18 mouse cellular contexts compared by ENCODE assay signal in the genomic region with DNA sequence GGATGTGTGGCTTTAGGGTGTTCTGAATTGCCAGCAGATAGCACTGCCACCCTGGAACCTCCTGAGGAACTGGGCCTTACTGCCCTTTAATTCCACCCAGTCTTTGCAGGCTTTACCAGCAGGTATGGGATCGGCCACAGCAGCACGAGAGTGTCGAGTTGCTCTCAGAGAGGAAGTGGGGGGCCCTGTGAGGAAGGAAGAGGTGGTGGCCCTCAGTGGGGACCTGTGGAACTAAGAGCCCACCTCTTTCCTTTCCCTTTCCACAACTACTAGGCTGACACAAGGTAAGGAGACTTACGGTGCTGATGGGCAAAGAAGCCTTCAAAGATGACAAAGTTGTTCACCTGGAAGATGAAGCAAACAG. TPM values are rescaled to one million over a fixed set of nuclear protein-coding genes. Genes with fewer than 3 reads are reported as not detected.
DNase-seq lines count a peak whose midpoint lies in the region; ATAC-seq and TF ChIP-seq lines count a peak whose summit lies in the region.
"Had no signal": no experiment of that assay in that cellular context is flagged by ENCODE, and none has a peak within 500 bp of the region (broad histone marks: within the 10 kb centered on the region; RNA-seq: fewer than 3 reads in every experiment).

No protein-coding gene starts in this region.

- H3K4me1 ChIP-seq in heart, embryonic 12.5 days (replicated peaks), result peaks cover 18% of the 10 kb centered on the region
- peaks cover 17% of the 10 kb centered on the region for H3K4me1 ChIP-seq in limb, embryonic 15.5 days
- peaks cover 7% of the 10 kb centered on the region for H3K4me1 ChIP-seq in limb, embryonic 10.5 days
- H3K4me1 ChIP-seq in MEL (ENCODE audit: control insufficient read depth in 1 of 2, insufficient read depth in 2 of 2, low read length in 2 of 2), result peaks cover 4 to 24% of the 10 kb centered on the region in 2 experiments; a peak in 3 of 4 replicates
- peaks cover under 1% of the 10 kb centered on the region; the same call in 1 of the 2 replicates for H3K4me1 ChIP-seq in liver, postnatal 0 days (ENCODE audit: insufficient read depth)

- WGBS in heart, embryonic 12.5 days, result 76% methylated on average over 4 of the region's 4 CpGs
- WGBS in limb, embryonic 15.5 days, result 82% methylated on average over 4 of the region's 4 CpGs
- WGBS in limb, embryonic 10.5 days, result 85% methylated on average over 4 of the region's 4 CpGs
- WGBS in liver, postnatal 0 days (ENCODE audit: insufficient replicate concordance), result 37% methylated on average over 4 of the region's 4 CpGs

- no peaks in the 10 kb centered on the region for H3K9me3 ChIP-seq in heart, embryonic 12.5 days (replicated peaks)
- no peaks in the 10 kb centered on the region for H3K9me3 ChIP-seq in limb, embryonic 15.5 days
- no peaks in the 10 kb centered on the region for H3K9me3 ChIP-seq in limb, embryonic 10.5 days (replicated peaks)
- no peaks in the 10 kb centered on the region for H3K9me3 ChIP-seq in MEL (replicated peaks; ENCODE audit: insufficient read depth, low read length)
- no peaks in the 10 kb centered on the region for H3K9me3 ChIP-seq in liver, postnatal 0 days (ENCODE audit: low read length)
- H3K9me3 ChIP-seq: embryonic facial prominence, embryonic 12.5 days; midbrain, embryonic 13.5 days had no signal

- no peak for TF ChIP-seq RAD21 in MEL (IDR thresholded peaks at IDR 0.05; ENCODE audit: low read depth, low read length)

- no peak overlapping the region for H3K4me3 ChIP-seq in heart, embryonic 12.5 days
- no peak overlapping the region for H3K4me3 ChIP-seq in limb, embryonic 15.5 days
- H3K4me3 ChIP-seq in limb, embryonic 10.5 days, result no peak overlapping the region
- no peak overlapping the region for H3K4me3 ChIP-seq in MEL (ENCODE audit: control insufficient read depth in 1 of 2, insufficient read depth in 1 of 2, low read depth in 2 of 2, low read length in 2 of 2)
- no peak overlapping the region for H3K4me3 ChIP-seq in liver, postnatal 0 days (ENCODE audit: low read depth, low read length)
- H3K4me3 ChIP-seq: embryonic facial prominence, embryonic 12.5 days; midbrain, embryonic 13.5 days had no signal

- DNase-seq in heart, postnatal 10 days, result no peak
- no peak for DNase-seq in limb, embryonic 10.5 days (ENCODE audit: low spot score)
- DNase-seq in MEL (ENCODE audit: low read depth, low spot score), result peak; percentile 11
- no peak for DNase-seq in liver, postnatal 0 days
- no peak for DNase-seq in adrenal gland, adult 18-20 months (ENCODE audit: low spot score in 2 of 2)
- no peak for DNase-seq in ovary, postnatal 10 days (ENCODE audit: low spot score)
- DNase-seq: adrenal gland, postnatal 25 days; B cell, adult 2 months; cerebellum, postnatal 10 days; left cerebral cortex, postnatal 4 days; right cerebral cortex, adult 18-20 months had no signal

- H3K27ac ChIP-seq in heart, embryonic 12.5 days (ENCODE audit: poor library complexity, severe bottlenecking), result peak overlapping the region; percentile 30; the same call in 1 of the 2 replicates
- H3K27ac ChIP-seq in limb, embryonic 15.5 days, result peak overlapping the region; percentile 54
- H3K27ac ChIP-seq in limb, embryonic 10.5 days, result no peak overlapping the region
- H3K27ac ChIP-seq in MEL (ENCODE audit: control insufficient read depth, low read depth, low read length), result no peak overlapping the region
- 0 out of 2 replicates have a peak overlapping the region, but pooled peaks have one; percentile 8 for H3K27ac ChIP-seq in liver, postnatal 0 days (ENCODE audit: low read depth)
- H3K27ac ChIP-seq: embryonic facial prominence, embryonic 12.5 days; midbrain, embryonic 13.5 days had no signal

- no peak overlapping the region for H3K9ac ChIP-seq in heart, embryonic 12.5 days
- H3K9ac ChIP-seq in limb, embryonic 15.5 days, result no peak overlapping the region
- no peak overlapping the region for H3K9ac ChIP-seq in MEL (ENCODE audit: control insufficient read depth, low read depth, low read length, poor library complexity, severe bottlenecking)
- no peak overlapping the region for H3K9ac ChIP-seq in liver, postnatal 0 days (replicated peaks)
- H3K9ac ChIP-seq: embryonic facial prominence, embryonic 12.5 days; lung, embryonic 14.5 days; midbrain, embryonic 13.5 days had no signal

- H3K4me2 ChIP-seq in heart, embryonic 12.5 days, result no peak overlapping the region
- no peak overlapping the region for H3K4me2 ChIP-seq in limb, embryonic 15.5 days
- H3K4me2 ChIP-seq in liver, postnatal 0 days (ENCODE audit: low read depth, low read length), result no peak overlapping the region
- H3K4me2 ChIP-seq: embryonic facial prominence, embryonic 12.5 days; lung, embryonic 14.5 days; midbrain, embryonic 13.5 days had no signal

- H3K27me3 ChIP-seq in heart, embryonic 12.5 days (replicated peaks), result no peaks in the 10 kb centered on the region
- no peaks in the 10 kb centered on the region for H3K27me3 ChIP-seq in limb, embryonic 15.5 days
- no peaks in the 10 kb centered on the region for H3K27me3 ChIP-seq in limb, embryonic 10.5 days (ENCODE audit: low read depth, poor library complexity, severe bottlenecking)
- H3K27me3 ChIP-seq in MEL (ENCODE audit: control insufficient read depth in 1 of 2, insufficient read depth in 2 of 2, low read length in 2 of 2), result no peaks in the 10 kb centered on the region
- no peaks in the 10 kb centered on the region for H3K27me3 ChIP-seq in liver, postnatal 0 days (ENCODE audit: insufficient read depth, low read length)
- H3K27me3 ChIP-seq: embryonic facial prominence, embryonic 12.5 days; midbrain, embryonic 13.5 days had no signal

- ATAC-seq in heart, embryonic 12.5 days (ENCODE audit: insufficient number of reproducible peaks, low FRiP score), result no peak
- ATAC-seq in limb, embryonic 15.5 days (ENCODE audit: insufficient number of reproducible peaks, low FRiP score, low TSS enrichment, low read depth), result no peak
- no peak for ATAC-seq in liver, postnatal 0 days
- ATAC-seq: forebrain, embryonic 14.5 days; inflammation-experienced regulatory T-cells, adult 6 months; midbrain, embryonic 13.5 days had no signal

- no peaks in the 10 kb centered on the region for H3K79me2 ChIP-seq in MEL (ENCODE audit: control insufficient read depth, insufficient read depth, low read length, poor library complexity)

- TF ChIP-seq POLR2A in MEL (IDR thresholded peaks at IDR 0.05; ENCODE audit: control insufficient read depth in 1 of 2, insufficient read depth in 1 of 2, low read depth in 1 of 2, low read length in 2 of 2, poor library complexity in 1 of 2), result no peak

- no peak for TF ChIP-seq CTCF in MEL (IDR thresholded peaks at IDR 0.05 in 2 of 3, conservative IDR thresholded peaks at IDR 0.05 in 1 of 3; ENCODE audit: control insufficient read depth in 1 of 3, insufficient read depth in 1 of 3, low read depth in 2 of 3, low read length in 3 of 3, poor library complexity in 1 of 3, severe bottlenecking in 1 of 3)
- no peak for TF ChIP-seq CTCF in liver, postnatal 0 days (IDR thresholded peaks at IDR 0.05; ENCODE audit: low read depth)

- intact Hi-C loops in heart, postnatal 10 days (cut with DNase I), result no loop called here

- H3K36me3 ChIP-seq in heart, embryonic 12.5 days, result peaks cover 68% of the 10 kb centered on the region
- H3K36me3 ChIP-seq in limb, embryonic 15.5 days, result peaks cover 80% of the 10 kb centered on the region
- H3K36me3 ChIP-seq in limb, embryonic 10.5 days, result peaks cover 98% of the 10 kb centered on the region
- peaks cover 1 to 21% of the 10 kb centered on the region in 2 experiments; a peak in 3 of 4 replicates for H3K36me3 ChIP-seq in MEL (ENCODE audit: control insufficient read depth in 1 of 2, insufficient read depth in 2 of 2, low read length in 2 of 2)
- peaks cover 4% of the 10 kb centered on the region for H3K36me3 ChIP-seq in liver, postnatal 0 days (replicated peaks; ENCODE audit: insufficient read depth, low read length)

- no peak for TF ChIP-seq EP300 in MEL (IDR thresholded peaks at IDR 0.05; ENCODE audit: low read depth in 1 of 2, low read length in 2 of 2)
- TF ChIP-seq EP300 in liver, postnatal 0 days (IDR thresholded peaks at IDR 0.05; ENCODE audit: low read depth), result no peak

RNA-seq across cellular contexts. Expression of a gene that starts 5.9 kb away (rescaled TPM):
- polyA plus RNA-seq in heart, embryonic 12.5 days (2016; fragmentation: Nextera tagmentation; extraction: Ambion mirVana), result 56.0 and 56.4 TPM in 2 replicates
- 10 to 100 TPM; 12.1 to 16.3 TPM for total RNA-seq in heart, postnatal 10 days (2021)
- polyA plus RNA-seq in limb, embryonic 15.5 days (2015; fragmentation: Nextera tagmentation; extraction: Ambion mirVana), result 58.9 and 59.1 TPM in 2 replicates
- 104 and 131 TPM in 2 replicates for polyA plus RNA-seq in limb, embryonic 10.5 days (2016; fragmentation: Nextera tagmentation; extraction: Ambion mirVana)
- 4.4 and 4.6 TPM in 2 replicates for total RNA-seq in MEL (2012; rRNA removed)
- polyA plus RNA-seq in MEL (2012; ENCODE audit: insufficient read depth in 1 of 2, insufficient read length in 2 of 2, low read depth in 1 of 2, low replicate concordance in 2 of 2, missing spikeins in 1 of 2), result 10 to 100 TPM in 1 of 2 experiments, not detected in 1; 14.4 TPM
- polyA plus RNA-seq in liver, postnatal 0 days (2015; fragmentation: Nextera tagmentation; extraction: Ambion mirVana), result 3.4 and 4.8 TPM in 2 replicates
- total RNA-seq in adrenal gland, adult 18-20 months (2021), result 10 to 100 TPM; 43.9 to 44.5 TPM

RNA-seq across cellular contexts. Expression of a gene that starts 6.7 kb away (rescaled TPM):
- 25.6 and 26.2 TPM in 2 replicates for polyA plus RNA-seq in heart, embryonic 12.5 days (2016; fragmentation: Nextera tagmentation; extraction: Ambion mirVana)
- 10 to 100 TPM; 64.8 to 69.8 TPM for total RNA-seq in heart, postnatal 10 days (2021)
- polyA plus RNA-seq in limb, embryonic 15.5 days (2015; fragmentation: Nextera tagmentation; extraction: Ambion mirVana), result 18.0 and 23.0 TPM in 2 replicates
- 23.2 and 27.6 TPM in 2 replicates for polyA plus RNA-seq in limb, embryonic 10.5 days (2016; fragmentation: Nextera tagmentation; extraction: Ambion mirVana)
- 10.9 and 11.4 TPM in 2 replicates for total RNA-seq in MEL (2012; rRNA removed)
- 100 to 1,000 TPM in 1 of 2 experiments, not detected in 1; 106 TPM for polyA plus RNA-seq in MEL (2012; ENCODE audit: insufficient read depth in 1 of 2, insufficient read length in 2 of 2, low read depth in 1 of 2, low replicate concordance in 2 of 2, missing spikeins in 1 of 2)
- polyA plus RNA-seq in liver, postnatal 0 days (2015; fragmentation: Nextera tagmentation; extraction: Ambion mirVana), result 15.6 and 16.9 TPM in 2 replicates
- total RNA-seq in adrenal gland, adult 18-20 months (2021), result 10 to 100 TPM; 49.5 to 53.8 TPM

RNA-seq across cellular contexts. Expression of a gene that starts 12.2 kb away (rescaled TPM):
- polyA plus RNA-seq in heart, embryonic 12.5 days (2016; fragmentation: Nextera tagmentation; extraction: Ambion mirVana), result 63.4 and 72.7 TPM in 2 replicates
- 10 to 100 TPM; 52.8 to 56.2 TPM for total RNA-seq in heart, postnatal 10 days (2021)
- 72.4 and 77.1 TPM in 2 replicates for polyA plus RNA-seq in limb, embryonic 15.5 days (2015; fragmentation: Nextera tagmentation; extraction: Ambion mirVana)
- 87.6 and 122 TPM in 2 replicates for polyA plus RNA-seq in limb, embryonic 10.5 days (2016; fragmentation: Nextera tagmentation; extraction: Ambion mirVana)
- total RNA-seq in MEL (2012; rRNA removed), result 149 and 179 TPM in 2 replicates
- 100 to 1,000 TPM in 1 of 2 experiments, not detected in 1; 239 TPM for polyA plus RNA-seq in MEL (2012; ENCODE audit: insufficient read depth in 1 of 2, insufficient read length in 2 of 2, low read depth in 1 of 2, low replicate concordance in 2 of 2, missing spikeins in 1 of 2)
- polyA plus RNA-seq in liver, postnatal 0 days (2015; fragmentation: Nextera tagmentation; extraction: Ambion mirVana), result 81.2 and 82.4 TPM in 2 replicates
- total RNA-seq in adrenal gland, adult 18-20 months (2021), result 100 to 1,000 TPM in 1 of 2 experiments, 10 to 100 TPM in 1; 93.5 to 102 TPM

RNA-seq across cellular contexts. Expression of a gene that starts 12.3 kb away (rescaled TPM):
- 35.8 and 39.6 TPM in 2 replicates for polyA plus RNA-seq in heart, embryonic 12.5 days (2016; fragmentation: Nextera tagmentation; extraction: Ambion mirVana)
- total RNA-seq in heart, postnatal 10 days (2021), result 10 to 100 TPM; 43.3 to 45.1 TPM
- 35.0 and 40.1 TPM in 2 replicates for polyA plus RNA-seq in limb, embryonic 15.5 days (2015; fragmentation: Nextera tagmentation; extraction: Ambion mirVana)
- polyA plus RNA-seq in limb, embryonic 10.5 days (2016; fragmentation: Nextera tagmentation; extraction: Ambion mirVana), result 52.9 and 63.4 TPM in 2 replicates
- total RNA-seq in MEL (2012; rRNA removed), result 24.2 and 25.3 TPM in 2 replicates
- polyA plus RNA-seq in MEL (2012; ENCODE audit: insufficient read depth in 1 of 2, insufficient read length in 2 of 2, low read depth in 1 of 2, low replicate concordance in 2 of 2, missing spikeins in 1 of 2), result 10 to 100 TPM in 1 of 2 experiments, not detected in 1; 61.4 TPM
- 10.0 and 15.9 TPM in 2 replicates for polyA plus RNA-seq in liver, postnatal 0 days (2015; fragmentation: Nextera tagmentation; extraction: Ambion mirVana)
- 10 to 100 TPM; 63.7 to 98.8 TPM for total RNA-seq in adrenal gland, adult 18-20 months (2021)

RNA-seq across cellular contexts. Expression of a gene that starts 24.4 kb away (rescaled TPM):
- polyA plus RNA-seq in heart, embryonic 12.5 days (2016; fragmentation: Nextera tagmentation; extraction: Ambion mirVana), result 22.4 and 26.6 TPM in 2 replicates
- 10 to 100 TPM; 24.7 to 29.2 TPM for total RNA-seq in heart, postnatal 10 days (2021)
- polyA plus RNA-seq in limb, embryonic 15.5 days (2015; fragmentation: Nextera tagmentation; extraction: Ambion mirVana), result 36.8 and 41.3 TPM in 2 replicates
- polyA plus RNA-seq in limb, embryonic 10.5 days (2016; fragmentation: Nextera tagmentation; extraction: Ambion mirVana), result 58.4 and 62.4 TPM in 2 replicates
- total RNA-seq in MEL (2012; rRNA removed), result 75.4 and 79.2 TPM in 2 replicates
- polyA plus RNA-seq in MEL (2012; ENCODE audit: insufficient read depth in 1 of 2, insufficient read length in 2 of 2, low read depth in 1 of 2, low replicate concordance in 2 of 2, missing spikeins in 1 of 2), result 100 to 1,000 TPM in 1 of 2 experiments, not detected in 1; 101 TPM
- 14.3 and 15.6 TPM in 2 replicates for polyA plus RNA-seq in liver, postnatal 0 days (2015; fragmentation: Nextera tagmentation; extraction: Ambion mirVana)
- 10 to 100 TPM; 43.3 to 48.3 TPM for total RNA-seq in adrenal gland, adult 18-20 months (2021)

Comparison
In these comparisons a context has a peak if more than half of its experiments do, and no peak if none do; other contexts are left out.
1. H3K27ac ChIP-seq: peak in heart, embryonic 12.5 days (single experiment), limb, embryonic 15.5 days (single experiment) and liver, postnatal 0 days (single experiment); none in limb, embryonic 10.5 days (single experiment) and MEL (single experiment).